Mouse (Mus musculus) brain, embryonic 14.5 days (tissue): ENCODE data around the gene Rps6kc1. TPM values are rescaled to one million over a fixed set of nuclear protein-coding genes. Genes with fewer than 3 reads are reported as not detected.

Experiments used
- DNase-seq: peaks from one replicate; pipeline ENCODE4 v3.0.0-alpha.2; 2011; ENCODE audit warnings: low read depth
- CTCF ChIP-seq: fragments of 200-500 bp; IDR thresholded peaks from 2 replicates; pipeline ENCODE4 v1.5.1; 2012; ENCODE audit warnings: inconsistent platforms, mild to moderate bottlenecking, moderate library complexity, borderline replicate concordance; ENCODE audit not compliant: insufficient read depth, insufficient read length; ENCODE audit errors: extremely low read depth
- POLR2A ChIP-seq: fragments of 200-500 bp; IDR thresholded peaks from 2 replicates; pipeline ENCODE4 v1.6.1; 2012; ENCODE audit warnings: mild to moderate bottlenecking, inconsistent platforms, borderline replicate concordance; ENCODE audit not compliant: poor library complexity, insufficient read depth, insufficient read length, severe bottlenecking; ENCODE audit errors: extremely low read depth
- polyA plus RNA-seq: library from polyadenylated mRNA; depleted of rRNA; stranded (reverse); fragments of >200 nt; gene quantifications from 2 replicates; pipeline ENCODE4 v1.2.3, GENCODE M21; 2012

Gene Rps6kc1
- polyA plus RNA-seq, 1 experiment = 25.2 TPM

DNA sequence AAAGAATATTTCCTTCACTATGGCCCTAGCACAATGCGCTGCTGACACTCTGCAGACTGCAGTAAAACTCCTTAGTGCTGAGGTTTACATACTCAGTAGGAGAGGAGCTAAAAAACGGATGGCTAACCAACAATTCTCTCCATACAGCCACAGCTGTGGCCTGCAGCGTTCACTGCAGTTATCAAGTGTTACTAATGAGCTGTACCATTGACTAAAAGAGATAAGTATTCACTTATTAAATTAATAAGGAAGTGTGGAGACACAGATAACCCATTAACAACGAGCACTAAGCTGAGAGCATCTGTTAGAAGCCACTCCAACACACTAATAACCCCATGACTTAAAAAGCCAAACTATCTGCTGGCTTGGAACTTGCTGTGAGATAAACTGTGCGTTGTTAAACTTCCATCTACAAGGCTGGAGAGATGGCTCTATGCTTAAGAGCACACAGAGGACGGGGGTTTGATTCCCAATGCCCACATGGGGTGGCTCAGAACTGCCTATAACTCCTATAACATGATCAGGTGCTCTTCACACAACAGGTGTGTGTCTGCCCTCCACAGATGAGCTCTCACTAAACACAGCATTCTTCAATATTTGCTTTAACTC, 17.9 kb downstream of the Rps6kc1 start:
- TF ChIP-seq CTCF = no peak
- no peak for TF ChIP-seq POLR2A
- no peak for DNase-seq

DNA sequence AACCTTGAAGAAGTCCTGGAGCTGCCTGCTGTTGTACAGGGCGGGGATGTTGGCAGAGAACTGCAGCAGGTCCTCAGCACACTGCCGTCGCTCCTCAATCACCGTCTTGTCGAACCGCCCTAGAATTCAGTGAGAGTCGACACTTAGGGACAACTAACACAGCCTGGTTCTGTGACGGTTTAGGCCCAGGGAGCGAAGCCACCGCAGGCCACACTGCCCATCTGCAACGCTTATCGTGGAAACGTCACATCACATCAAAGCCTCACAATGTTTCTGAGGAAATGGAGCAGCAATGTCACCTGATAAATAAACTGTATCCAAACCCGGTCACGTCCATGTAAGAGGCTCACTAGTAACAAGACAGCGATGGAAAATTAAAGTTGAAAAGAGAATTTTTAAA, 22.9 kb downstream of the Rps6kc1 start:
- no peak for DNase-seq

DNA sequence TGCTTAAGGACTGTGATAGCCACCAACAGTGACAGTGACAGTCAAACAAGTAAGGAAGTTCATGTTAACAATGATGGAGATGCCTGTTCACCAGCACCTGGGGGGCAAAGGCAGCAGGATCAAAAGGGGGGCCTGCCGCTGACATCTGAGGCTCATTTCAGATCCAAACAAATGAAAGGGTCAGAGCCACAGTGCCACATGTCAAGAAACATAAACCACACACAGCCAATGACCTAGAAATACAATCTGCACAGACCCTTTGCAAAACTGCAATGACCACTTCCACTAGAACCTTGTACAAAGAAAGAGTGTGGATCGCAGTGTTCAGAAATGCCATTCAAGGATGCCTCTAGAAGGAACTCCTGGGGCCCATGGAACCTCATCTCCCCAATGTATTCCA, 23.5 kb downstream of the Rps6kc1 start:
- no peak for DNase-seq
- TF ChIP-seq POLR2A = no peak
- no peak for TF ChIP-seq CTCF

More for the DNA sequence above, 22.9 kb downstream of the Rps6kc1 start:
- TF ChIP-seq CTCF (no peak), POLR2A (no peak)

DNA sequence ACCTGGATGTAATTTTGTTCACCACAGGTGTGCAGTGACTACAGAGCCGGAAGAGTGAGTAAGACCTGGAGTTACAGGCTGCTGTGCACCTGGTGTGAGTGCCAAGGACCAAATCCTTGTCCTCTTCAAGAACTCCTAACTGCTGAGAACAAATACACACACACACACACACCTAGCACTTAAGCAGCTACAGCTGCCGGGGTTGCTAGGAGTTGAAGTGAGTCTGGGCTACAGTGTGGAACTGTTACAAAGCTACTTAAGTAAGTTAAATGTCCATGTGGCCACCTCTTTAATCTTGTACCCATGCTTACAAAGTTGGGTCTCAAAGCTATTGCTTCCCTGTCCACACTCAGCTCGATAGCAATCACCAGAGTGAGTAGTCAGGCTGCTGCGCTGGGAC, 25.6 kb downstream of the Rps6kc1 start:
- DNase-seq = no peak

DNA sequence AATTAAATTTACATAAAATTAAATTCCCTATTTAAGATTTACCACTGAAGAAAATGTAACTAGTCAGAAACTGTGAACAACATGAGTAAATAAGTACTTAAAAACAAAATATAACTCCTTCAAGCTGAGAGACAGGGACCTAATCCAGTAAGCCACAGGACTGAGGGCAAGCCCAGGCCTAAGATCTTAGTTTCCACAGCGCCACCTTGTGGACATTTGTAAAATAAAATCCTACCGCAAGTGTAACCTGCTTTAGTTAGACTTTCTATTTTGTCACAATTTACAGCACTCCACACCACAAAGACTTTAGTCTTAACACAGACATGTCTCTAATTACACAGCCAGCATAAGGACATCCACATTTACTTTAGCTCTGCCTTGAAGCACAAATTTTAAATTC, 30.1 kb downstream of the Rps6kc1 start:
- no peak for TF ChIP-seq POLR2A
- peak; percentile 70; the same call in 1 of the 2 replicates for TF ChIP-seq CTCF

More for the DNA sequence above, 25.6 kb downstream of the Rps6kc1 start:
- TF ChIP-seq CTCF (no peak), POLR2A (no peak)

DNA sequence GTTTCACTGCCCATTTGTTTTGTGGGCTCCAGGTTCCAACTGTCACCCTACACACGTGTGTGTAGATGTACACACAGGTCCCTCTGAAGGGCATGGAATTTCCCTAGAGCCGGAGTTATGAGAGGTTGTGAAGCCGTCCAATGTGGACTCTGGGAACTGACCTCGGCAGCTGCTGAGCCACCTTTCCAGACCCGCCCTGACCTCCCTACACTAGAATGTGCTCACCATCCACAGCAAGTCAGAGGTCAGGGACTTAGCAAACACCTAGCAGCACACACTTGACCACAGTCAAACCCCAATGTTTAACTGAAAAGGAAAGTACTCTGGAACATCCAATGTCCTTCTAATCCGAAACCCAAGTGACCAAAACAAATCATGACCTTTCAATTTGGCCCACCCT, 30.9 kb downstream of the Rps6kc1 start:
- no peak for TF ChIP-seq CTCF
- no peak for TF ChIP-seq POLR2A
- DNase-seq = no peak

More for the DNA sequence above, 30.1 kb downstream of the Rps6kc1 start:
- peak; percentile 87 for DNase-seq

DNA sequence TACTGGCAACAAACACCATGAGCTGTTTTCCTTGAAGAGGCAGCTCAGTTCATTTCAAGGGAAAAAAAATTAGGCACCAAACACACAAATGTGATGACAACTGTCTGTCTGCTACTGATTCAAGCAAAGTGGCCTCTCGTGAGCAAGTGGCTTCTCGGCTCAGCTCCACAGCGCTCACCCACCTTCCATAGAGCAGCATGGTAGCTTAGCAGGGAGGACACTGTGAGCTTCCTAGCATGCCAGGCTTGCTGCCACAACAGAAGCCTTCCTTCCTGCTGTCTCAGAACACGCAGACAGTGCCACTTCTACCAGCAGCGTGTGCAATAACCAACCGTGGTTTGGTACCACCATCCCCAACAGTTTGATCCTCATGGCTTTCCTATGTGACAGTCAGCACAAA, 35.8 kb downstream of the Rps6kc1 start:
- TF ChIP-seq POLR2A = no peak
- TF ChIP-seq CTCF = no peak
- DNase-seq = no peak

DNA sequence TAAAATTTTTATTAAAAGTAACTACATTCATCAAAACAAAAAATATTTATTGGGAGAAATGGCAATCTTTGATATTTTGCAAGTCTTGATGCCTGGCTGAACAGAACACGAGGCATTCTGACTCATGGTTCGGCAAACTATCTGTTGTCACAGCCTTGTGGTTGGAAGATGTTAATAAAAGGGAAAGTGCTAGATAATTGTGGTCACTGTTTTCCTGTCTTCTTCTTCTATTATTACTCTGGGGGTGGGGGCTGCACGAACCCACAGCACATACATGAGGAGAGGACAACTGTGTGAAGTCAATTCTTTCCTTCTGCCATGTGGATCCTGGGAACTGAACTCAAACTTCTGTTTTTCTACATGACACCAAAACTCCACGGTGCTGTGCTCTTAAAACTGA, 36.5 kb downstream of the Rps6kc1 start:
- no peak for TF ChIP-seq POLR2A
- no peak for TF ChIP-seq CTCF

DNA sequence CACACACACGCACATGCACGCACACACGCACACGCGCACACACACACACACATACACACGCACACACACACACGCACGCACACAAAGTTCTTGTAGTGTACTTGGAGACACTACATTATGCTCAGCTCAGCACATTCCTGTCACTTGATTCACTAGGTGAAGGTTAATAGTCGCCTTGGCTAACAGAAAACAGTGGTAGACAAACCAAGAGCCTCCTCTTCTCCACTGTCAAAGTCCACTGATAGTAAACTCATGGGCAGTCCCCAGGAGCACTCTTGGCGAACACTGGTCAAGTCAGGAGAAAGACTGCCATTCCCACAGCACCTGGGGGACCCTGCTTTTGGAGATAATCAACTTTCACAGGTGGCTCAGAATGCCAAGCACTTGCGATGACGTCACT, 40.5 kb downstream of the Rps6kc1 start:
- DNase-seq = no peak
- no peak for TF ChIP-seq POLR2A
- TF ChIP-seq CTCF = no peak

More for the DNA sequence above, 36.5 kb downstream of the Rps6kc1 start:
- DNase-seq = no peak

DNA sequence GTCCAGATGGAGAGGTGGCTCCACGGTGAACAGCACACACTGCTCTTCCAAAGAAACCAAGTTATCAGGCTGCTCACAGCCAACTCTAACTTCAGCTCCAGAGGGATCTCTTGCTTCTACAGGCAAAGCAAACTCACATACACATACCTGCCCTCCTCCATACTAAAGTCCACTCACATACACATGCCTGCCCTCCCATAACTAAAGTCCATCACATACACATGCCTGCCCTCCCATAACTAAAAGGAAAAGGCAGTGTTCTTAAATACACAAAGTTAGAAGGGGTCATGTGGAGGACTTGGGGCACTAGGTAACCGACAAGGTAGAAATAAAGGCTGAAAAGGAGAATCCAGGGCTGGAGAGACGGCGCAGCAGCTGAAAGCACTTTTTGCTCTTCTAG, 41.6 kb downstream of the Rps6kc1 start:
- no peak for TF ChIP-seq POLR2A

DNA sequence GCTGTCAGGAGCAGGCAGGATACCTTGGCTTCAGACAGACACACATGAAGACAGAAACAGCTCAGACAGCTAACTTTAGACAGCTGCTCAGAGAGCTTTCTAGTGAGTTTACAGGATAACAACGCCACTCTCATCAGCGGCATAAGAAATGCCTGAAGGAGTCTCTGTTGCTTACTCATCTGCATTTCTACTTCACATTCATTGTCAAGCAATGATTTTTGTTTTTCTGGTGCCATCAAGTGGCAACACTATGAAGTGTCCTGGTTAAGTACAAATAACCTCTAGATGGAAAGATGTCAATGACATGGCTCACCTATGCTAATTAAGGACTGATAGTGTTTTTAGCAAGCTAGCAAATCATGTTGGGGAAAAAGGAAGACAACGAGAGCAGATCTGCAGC, 42.8 kb downstream of the Rps6kc1 start:
- DNase-seq = peak; percentile 63
- TF ChIP-seq POLR2A (no peak), CTCF (no peak)

More for the DNA sequence above, 41.6 kb downstream of the Rps6kc1 start:
- no peak for DNase-seq

DNA sequence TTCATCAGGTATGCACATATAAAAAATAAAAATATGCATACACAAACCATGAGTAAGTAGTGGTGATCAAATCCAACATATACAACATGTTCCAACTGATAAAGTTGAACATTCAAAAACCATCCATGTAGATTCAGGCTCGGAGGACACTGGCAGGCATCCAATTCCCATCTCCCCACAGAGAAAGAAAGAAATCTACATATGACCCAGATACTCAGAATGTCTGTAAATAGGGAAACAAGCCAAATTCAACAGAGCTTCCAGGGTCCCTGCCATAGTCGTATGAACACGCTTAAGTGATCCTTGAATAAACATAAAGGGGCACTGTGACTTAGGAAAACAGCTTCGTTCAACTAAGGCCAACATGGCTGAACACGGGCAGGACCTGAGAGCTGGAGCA, 49.9 kb downstream of the Rps6kc1 start:
- no peak for TF ChIP-seq POLR2A
- TF ChIP-seq CTCF = no peak
- peak; percentile 82 for DNase-seq
